Mouse (Mus musculus): ENCODE measurements at regions not wholly inside any gene's neighbourhood (a gene's known extent, or its start where the extent isn't known, plus 50 kb on each side); places are given as distances from the start of the nearest gene placed in this dataset.

DNA sequence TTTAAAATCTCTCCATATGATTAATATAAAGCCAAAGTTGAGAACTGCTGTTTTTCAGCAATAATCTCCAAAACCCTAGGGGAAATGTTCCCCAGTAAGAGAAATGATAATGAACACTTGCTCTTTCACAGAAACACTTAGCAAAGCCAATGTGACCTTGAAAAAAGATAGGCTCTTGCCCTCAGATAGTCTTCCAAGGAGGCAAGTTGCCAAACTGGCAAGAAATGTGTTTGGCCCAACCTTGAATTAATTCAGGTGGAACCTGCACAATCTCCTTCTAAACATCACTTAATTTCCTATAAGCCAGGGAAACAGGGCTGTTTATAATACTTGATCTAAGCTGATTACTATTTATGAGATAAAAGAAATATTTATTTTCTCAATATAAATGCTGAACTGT, 244.0 kb upstream of the Gnaz start:
- DNase-seq: no peak

DNA sequence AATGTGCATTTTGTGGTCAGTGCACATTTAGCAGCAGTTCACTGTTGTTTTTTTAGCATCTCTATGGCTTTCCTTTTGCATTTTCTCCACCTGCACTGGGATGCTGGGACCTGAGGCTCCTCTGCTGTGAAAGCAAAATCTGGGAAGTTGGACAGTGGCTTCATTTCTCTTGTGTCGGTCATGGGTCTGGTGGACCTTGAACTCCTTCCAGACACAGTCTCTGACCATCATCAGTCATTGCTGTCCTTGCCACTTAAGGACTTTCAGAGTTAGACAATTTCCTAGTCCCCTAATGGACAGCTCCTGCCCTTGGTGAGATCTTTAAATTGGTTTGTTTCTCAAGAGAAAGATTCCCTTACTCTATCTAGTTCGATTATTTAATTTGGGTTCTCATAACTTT, 217.5 kb upstream of the Gnaz start:
- DNase-seq: no peak

DNA sequence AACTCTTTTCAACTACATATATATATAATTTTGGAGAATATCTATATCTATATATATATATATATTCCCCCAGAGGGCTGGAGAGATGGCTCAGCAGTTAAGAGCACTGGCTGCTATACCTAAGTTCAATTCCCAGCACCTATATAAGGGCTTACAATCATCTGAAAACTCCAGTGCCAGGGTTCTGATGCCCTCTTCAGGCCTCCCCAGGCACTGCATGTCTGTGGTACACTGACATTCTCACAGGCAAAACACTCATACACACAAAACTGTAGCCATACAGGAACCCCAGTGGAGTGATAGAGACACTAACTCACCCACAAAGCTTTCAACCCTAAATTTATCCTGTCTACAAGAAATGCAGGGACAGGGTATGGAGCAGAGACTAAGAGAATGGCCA, 216.1 kb upstream of the Gnaz start:
- DNase-seq: no peak

DNA sequence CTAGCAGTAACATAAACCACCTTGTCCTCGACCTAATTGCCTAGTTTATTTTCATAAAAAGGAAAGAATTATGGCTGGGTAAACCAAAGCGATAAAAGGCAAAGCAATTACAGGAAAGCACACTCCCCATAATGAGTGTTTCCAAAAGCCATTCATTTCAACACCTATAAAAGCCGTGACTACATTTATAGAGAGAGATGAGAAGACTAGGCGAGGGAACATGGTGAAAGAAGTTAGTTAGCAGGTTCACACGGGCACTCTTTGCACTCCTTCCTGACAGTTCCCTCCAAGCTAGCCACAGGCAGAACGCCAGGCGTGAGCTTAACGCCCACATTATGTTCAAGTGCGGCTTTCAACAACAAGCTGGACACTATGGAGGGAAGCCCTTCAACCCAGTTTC, 206.2 kb upstream of the Gnaz start:
- DNase-seq: no peak

DNA sequence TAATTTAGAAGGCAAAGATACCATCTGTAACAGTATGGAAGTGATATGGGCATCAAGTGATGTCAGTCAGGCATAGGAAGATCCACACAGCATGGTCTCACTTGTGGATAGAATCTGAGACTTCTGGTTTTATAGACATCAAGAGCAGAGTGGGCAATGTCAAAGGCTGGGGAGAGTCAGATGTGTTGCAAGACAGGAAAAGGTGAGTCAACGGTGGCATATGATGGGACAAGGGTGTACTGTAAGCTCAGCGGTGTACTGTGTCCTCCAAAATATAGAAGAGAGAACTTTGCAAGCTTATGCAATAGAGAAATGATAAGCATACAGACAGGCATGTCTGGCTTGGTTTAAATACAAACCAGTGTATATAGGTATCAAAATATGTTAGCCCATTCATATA, 177.7 kb upstream of the Gnaz start:
- no peak for DNase-seq

DNA sequence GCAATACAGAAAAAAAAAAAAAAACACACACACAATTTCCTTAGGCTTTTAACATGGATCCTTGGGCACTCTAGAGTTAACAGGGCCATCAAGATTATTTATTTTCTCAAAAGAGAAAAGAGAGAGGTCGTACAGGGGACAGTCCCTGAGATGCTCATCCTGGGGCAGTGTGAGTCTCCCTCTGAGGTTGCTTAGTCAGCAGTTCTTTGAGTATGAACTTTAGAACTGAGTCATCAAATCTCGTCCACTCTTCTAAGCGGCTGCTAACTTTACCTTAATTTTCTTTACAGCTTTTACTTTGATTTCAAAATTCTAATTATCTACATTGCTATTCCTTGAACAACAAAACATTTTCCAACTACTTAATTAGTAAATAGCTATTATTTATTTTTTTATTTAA, 177.0 kb upstream of the Gnaz start:
- DNase-seq: no peak

DNA sequence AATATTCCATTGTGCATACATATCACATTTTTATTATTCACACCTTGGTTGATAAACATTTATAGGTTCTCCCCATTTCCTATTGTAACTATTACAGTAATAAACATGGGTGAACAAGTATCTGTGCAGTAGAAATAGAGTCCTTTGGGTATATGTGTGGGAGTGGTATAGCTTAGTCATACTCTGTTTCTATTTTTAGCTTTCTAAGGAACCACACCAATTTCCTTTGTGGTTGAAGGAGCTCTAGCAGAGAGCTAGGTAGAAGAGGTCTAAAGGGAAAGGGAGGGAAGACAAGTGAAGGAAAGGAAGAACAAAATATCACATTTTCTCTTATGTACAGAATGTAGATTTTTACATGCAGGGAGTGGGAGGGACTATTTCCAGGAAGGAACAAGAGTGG, 143.6 kb upstream of the Gnaz start:
- no peak for DNase-seq

DNA sequence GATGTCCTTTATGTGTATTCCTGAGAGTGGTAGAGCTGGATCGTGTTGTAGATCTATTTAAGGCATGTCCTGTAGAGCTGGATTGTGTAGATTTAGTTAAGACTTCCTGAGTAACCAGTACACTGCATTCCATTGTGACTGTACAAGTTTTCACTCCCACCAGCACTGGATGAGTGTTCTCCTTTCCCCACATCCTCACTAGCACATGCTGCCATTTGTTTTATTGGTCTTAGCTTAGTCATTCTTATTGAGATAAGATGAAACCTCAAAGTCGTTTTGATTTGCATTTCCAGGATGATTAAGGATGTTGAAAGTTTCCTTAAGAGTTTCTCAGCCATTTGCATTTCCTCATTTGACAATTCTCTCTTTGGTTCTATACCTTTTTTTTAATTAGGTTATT, 132.6 kb upstream of the Gnaz start:
- no peak for DNase-seq

DNA sequence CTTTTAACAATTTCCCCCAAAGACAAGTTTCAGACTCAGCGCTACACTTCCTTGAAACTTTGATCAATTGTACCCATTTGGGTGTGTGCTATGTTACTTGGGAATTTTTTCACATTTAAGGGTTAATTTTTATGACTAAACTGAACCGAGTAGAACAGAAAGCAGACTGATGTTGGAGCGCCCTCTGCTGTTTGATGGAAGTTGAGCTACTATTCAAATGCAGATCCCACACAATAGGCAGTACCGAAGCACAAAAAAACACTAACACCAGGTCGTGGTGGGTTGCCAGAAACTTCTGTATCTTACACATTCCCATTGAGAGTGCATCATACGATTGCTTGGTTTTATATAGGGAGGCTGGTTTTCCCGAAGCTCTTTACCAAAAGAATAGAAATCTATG, 118.6 kb upstream of the Gnaz start:
- peak; percentile 41 for DNase-seq

DNA sequence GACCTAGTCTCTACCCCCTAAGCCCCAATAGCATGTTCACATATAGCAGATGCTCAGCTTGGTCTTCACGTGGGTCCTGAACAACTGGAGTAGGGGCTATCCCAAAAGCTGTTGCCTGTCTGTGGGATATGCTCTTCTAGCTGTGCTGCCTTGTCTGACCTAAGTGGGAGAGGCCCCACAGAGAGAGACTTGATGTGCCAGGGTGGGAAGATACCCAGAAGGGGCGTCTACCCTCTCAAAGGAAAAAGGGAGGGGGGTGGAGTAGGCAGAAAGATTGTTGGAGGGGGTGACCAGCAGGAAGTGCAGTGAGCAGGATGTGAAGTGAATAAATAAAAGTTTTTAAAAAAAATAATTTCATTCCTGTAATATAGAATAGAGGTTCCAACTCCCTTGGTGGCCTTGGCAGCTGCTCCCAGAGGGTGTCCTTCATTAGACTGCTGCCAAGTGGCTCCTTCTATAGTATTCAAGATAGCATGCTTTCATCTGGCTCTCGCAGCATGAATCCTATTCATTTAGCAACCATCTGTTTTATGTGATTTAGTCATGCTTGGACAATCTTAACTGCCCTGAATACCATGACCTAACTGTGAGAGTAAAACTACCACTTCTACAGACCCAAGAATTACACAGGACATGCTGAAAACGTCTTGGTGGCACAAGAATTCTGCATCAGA, 111.8 kb upstream of the Gnaz start:
- DNase-seq: no peak
